Mouse (Mus musculus): ENCODE measurements around the gene Pkp2. TPM values are rescaled to one million over a fixed set of nuclear protein-coding genes. Genes with fewer than 3 reads are reported as not detected.

Pkp2 gene
- total and polyA plus RNA-seq, 3 experiments, result 13.3 to 19.0 (median 14.1) TPM

DNA sequence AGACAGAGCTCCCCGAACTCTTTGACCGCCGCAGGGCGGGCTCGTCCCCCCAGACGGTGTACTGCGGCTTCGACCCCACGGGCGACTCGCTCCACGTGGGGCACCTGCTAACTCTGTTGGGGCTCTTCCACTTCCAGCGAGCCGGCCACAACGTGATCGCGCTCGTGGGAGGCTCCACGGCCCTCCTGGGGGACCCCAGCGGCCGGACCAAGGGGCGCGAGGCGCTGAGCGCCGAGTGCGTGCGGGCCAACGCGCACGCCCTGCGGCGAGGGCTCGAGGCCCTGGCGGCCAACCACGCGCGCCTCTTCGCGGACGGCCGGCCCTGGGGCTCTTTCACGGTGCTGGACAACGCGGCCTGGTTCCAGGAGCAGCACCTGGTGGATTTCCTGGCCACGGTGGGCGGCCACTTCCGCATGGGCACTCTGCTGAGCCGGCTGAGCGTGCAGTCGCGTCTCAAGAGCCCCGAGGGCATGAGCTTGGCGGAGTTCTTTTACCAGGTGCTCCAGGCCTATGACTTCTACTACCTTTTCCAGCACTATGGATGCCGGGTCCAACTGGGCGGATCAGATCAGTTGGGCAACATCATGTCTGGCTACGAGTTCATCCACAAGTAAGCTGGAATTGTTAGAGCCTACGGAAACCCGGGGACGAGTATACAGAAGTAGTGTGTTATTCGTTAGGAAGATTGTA lies 90.2 kb downstream of the Pkp2 start:
- peak overlapping the region; percentile 89 for H3K9ac ChIP-seq (ENCODE audit: insufficient read depth, low read depth)
- no peaks in the 10 kb centered on the region for H3K27me3 ChIP-seq (replicated peaks)
- peaks cover 3 to 28% of the 10 kb centered on the region in 2 experiments; a peak in 3 of 4 replicates for H3K4me1 ChIP-seq (ENCODE audit: control insufficient read depth in 1 of 2, insufficient read depth in 2 of 2)
- H3K9me3 ChIP-seq (replicated peaks; ENCODE audit: low read length), result no peaks in the 10 kb centered on the region
- dilution Hi-C loops (cut with MboI; ENCODE audit: extremely low pct_ligation_motif_present, extremely low pct_unique_long_range_greater_than_20kb, low sequenced_read_pairs), result no loop called here
- H3K4me3 ChIP-seq (replicated peaks in 1 of 3; ENCODE audit: low read depth in 2 of 3, low read length in 2 of 3, poor library complexity in 1 of 3), result peak overlapping the region; percentile 83 to 94 (median 85)
- in situ Hi-C loops (cut with MboI; ENCODE audit: low pct_ligation_motif_present, low pct_unique_long_range_greater_than_20kb, low sequenced_read_pairs), result loop anchor here (5.0 to 10.0 kb wide), 2 partner anchors 106 to 282 kb away; no protein-coding TSS in a partner anchor
- TF ChIP-seq JUN (IDR thresholded peaks at IDR 0.05; ENCODE audit: insufficient read depth, low read depth, low read length) (no peak), BHLHE40 (IDR thresholded peaks at IDR 0.05; ENCODE audit: low read depth, low read length) (0 out of 2 replicates have a peak, but pooled peaks have one; percentile 5), IRF4 (IDR thresholded peaks at IDR 0.05; ENCODE audit: low read depth, low read length) (no peak; the same call in 1 of the 2 replicates), POLR2A (IDR thresholded peaks at IDR 0.05; ENCODE audit: low read depth, low read length) (peak; percentile 36; the same call in 1 of the 2 replicates), TCF12 (IDR thresholded peaks at IDR 0.05; ENCODE audit: low read depth, low read length) (peak; percentile 58; the same call in 1 of the 2 replicates), CHD1 (IDR thresholded peaks at IDR 0.05; ENCODE audit: low read depth, low read length) (peak; percentile 81), MAFK (IDR thresholded peaks at IDR 0.05; ENCODE audit: insufficient replicate concordance, low read length) (0 out of 2 replicates have a peak, but pooled peaks have one; percentile 13), PAX5 (IDR thresholded peaks at IDR 0.05; ENCODE audit: low read length) (no peak), MXI1 (IDR thresholded peaks at IDR 0.05; ENCODE audit: low read depth, low read length) (peak; percentile 86), NRF1 (IDR thresholded peaks at IDR 0.05; ENCODE audit: low read depth, low read length) (0 out of 2 replicates have a peak, but pooled peaks have one; percentile 12), ELF1 (IDR thresholded peaks at IDR 0.05; ENCODE audit: low read depth, low read length) (peak; percentile 91), SIN3A (IDR thresholded peaks at IDR 0.05; ENCODE audit: low read length) (peak; percentile 71), E2F4 (IDR thresholded peaks at IDR 0.05; ENCODE audit: insufficient replicate concordance, low read depth, low read length) (no peak), POLR2AphosphoS2 (IDR thresholded peaks at IDR 0.05; ENCODE audit: low read depth, low read length) (peak; percentile 15; the same call in 1 of the 2 replicates), UBTF (IDR thresholded peaks at IDR 0.05; ENCODE audit: low read depth, low read length) (peak; percentile 68), USF2 (conservative IDR thresholded peaks at IDR 0.05; ENCODE audit: low read depth, low read length) (no peak), NELFE (IDR thresholded peaks at IDR 0.05; ENCODE audit: low read depth, low read length) (peak; percentile 41; the same call in 1 of the 2 replicates), MYC (IDR thresholded peaks at IDR 0.05; ENCODE audit: low read depth, low read length) (peak; percentile 26; the same call in 1 of the 2 replicates), TBP (conservative IDR thresholded peaks at IDR 0.05; ENCODE audit: low read depth, low read length) (no peak), GABPA (IDR thresholded peaks at IDR 0.05; ENCODE audit: insufficient replicate concordance, low read depth, low read length) (no peak)
- peaks cover 17 to 26% of the 10 kb centered on the region in 2 experiments for H3K36me3 ChIP-seq (replicated peaks in 1 of 2; ENCODE audit: control insufficient read depth in 1 of 2, insufficient read depth in 1 of 2, low read length in 1 of 2)
- peak; percentile 64 for DNase-seq (ENCODE audit: extremely low read depth)
- H3K79me2 ChIP-seq (replicated peaks; ENCODE audit: control insufficient read depth, extremely low read depth, insufficient read depth, poor library complexity, severe bottlenecking), result peaks cover 26% of the 10 kb centered on the region
- peak overlapping the region; percentile 41 for H3K27ac ChIP-seq (ENCODE audit: insufficient read depth, low read depth)
- H3K4me2 ChIP-seq (ENCODE audit: insufficient read depth, low read depth, poor library complexity, severe bottlenecking), result peak overlapping the region; percentile 100; the same call in 1 of the 2 replicates
